Mouse (Mus musculus) Muller cell, postnatal 12 days (primary cell): ENCODE results near the gene Cacna1c.
A peak's percentile ranks its signal among the peaks of the same experiment; 100 is the strongest.

Source experiments
- DNase-seq: peaks from one replicate; pipeline ENCODE4 v3.0.0-alpha.2; 2015; ENCODE audit errors: inconsistent ontology term

Cacna1c gene

GRCm38 (mm10) chr6:119139561-119139960 is 56.7 kb downstream of the Cacna1c start:
- no peak for DNase-seq

- DNase-seq = no peak
Measured at GRCm38 (mm10) chr6:119137768-119138167, 58.5 kb downstream of the Cacna1c start.

DNA sequence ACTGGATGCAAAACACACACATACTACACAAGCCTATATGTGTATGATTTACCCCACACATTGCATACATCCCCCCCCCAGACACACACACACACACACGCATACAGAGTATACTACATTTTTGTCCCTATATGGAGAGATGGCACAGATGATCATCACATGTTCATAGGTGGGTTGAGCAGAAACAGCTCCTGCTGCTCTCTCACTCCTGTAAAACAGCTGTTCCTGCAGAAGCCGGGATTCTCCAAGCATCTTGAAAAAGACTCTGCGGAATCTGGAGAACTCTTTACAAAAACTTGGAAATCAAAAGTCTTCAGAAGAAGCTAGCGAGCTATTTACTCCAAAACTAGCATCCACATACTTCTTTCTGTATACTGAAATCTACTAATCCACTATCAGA is 63.4 kb downstream of the Cacna1c start:
- no peak for DNase-seq

- DNase-seq = no peak
Measured at GRCm38 (mm10) chr6:119132111-119132735, 64.0 kb downstream of the Cacna1c start.

DNA sequence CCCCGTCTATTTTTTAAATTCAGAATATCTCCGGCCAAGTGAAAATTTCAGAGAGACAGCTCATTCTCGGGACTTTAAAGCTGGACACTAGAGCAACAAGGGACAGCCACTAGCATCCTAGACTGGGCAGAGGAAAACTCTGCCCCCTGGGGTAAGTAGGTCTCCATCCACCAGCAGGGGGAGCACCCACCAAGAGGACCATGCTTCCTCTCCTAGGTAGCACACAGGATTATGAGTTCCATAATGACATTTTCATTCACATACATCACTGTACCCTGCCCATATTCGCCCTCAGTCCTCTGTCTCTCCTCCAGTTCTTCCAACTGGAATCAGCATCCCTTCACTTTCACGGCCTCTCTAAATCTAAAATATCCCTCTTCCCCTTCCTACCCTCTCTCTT is 66.6 kb downstream of the Cacna1c start:
- DNase-seq = peak; percentile 20

DNA sequence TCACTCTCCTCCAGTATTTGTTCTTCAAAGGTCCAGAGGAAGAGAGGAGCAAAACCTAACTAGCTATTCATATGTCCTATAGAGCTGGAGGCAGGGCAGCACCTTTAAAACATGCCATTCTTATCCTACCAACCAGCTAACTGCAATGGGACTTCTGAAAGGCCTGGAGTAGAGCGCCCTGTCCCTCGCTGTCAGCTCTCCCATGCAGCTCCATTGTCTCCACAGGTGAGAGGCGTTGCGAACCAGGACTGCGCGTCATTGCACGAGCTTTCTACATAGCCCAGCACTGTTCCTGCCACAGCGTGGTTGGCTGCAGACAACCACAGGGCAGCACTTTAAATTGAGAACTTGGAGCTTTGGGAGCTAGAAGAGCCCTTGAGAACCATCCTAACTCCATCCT is 67.7 kb downstream of the Cacna1c start:
- DNase-seq = no peak

GRCm38 (mm10) chr6:119128076-119128475 is 68.1 kb downstream of the Cacna1c start:
- no peak for DNase-seq

- DNase-seq = no peak
Measured at GRCm38 (mm10) chr6:119126991-119127390, 69.2 kb downstream of the Cacna1c start.

- no peak for DNase-seq
Measured at GRCm38 (mm10) chr6:119118371-119118770, 77.8 kb downstream of the Cacna1c start.

DNA sequence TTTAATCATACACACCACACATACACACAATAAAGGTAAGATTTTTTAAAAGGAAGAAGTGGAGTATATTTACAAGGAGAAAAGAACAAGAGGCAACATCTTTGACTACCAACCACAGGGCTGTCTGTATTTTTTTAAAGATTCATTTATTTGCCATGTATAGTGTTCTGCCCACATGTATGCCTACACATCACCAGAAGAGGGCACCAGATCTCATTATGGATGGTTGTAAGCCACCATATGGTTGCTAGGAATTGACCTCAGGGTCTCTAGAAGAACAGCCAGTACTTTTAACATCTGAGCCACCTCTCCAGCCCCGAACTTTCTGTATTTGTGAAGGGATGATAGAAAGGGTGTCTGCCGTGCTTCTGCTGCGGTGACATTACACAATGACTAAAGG is 79.9 kb downstream of the Cacna1c start:
- no peak for DNase-seq

DNA sequence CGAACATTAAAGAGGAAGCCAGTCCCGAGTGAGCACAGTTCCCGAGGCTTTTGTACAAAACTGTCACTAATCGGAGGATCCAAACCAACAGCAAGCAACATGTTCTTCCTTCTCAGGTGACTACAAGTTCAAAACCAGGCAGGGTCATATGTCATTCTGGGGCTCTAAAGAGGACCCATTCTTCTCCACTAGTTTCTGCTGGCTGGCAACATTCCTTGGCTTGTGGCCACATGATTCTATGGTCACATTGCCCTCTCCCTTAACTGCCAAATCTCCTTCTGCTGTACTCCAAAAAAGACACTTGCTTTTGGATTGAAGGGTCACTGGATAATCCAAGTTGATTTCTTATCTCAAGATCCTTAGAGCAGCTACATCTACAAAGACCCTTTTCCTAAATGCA is 82.9 kb downstream of the Cacna1c start:
- DNase-seq = no peak

DNA sequence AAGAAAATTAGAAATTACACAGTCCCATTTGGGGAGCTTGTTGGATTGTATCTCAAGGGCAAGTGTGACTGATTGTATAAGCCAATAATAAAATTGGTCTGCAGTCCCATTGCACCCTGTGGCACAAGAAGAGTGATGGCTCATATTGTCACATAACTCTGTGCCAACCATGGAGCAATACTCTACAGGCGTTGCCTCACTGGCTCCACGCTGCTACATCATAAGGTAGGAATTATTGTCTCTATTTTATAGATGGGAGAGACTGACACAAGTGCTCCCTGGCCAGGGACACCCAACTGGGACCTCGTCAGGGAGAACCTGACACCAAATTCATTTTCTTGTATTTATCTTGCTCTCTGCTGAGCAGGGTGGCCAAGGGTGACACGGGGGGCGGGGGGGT is 85.8 kb downstream of the Cacna1c start:
- no peak for DNase-seq

- DNase-seq = peak; percentile 59
Measured at GRCm38 (mm10) chr6:119108466-119109394, 87.5 kb downstream of the Cacna1c start.

- DNase-seq = peak; percentile 48
Measured at GRCm38 (mm10) chr6:119107856-119108465, 88.3 kb downstream of the Cacna1c start.

- DNase-seq = peak; percentile 19
Measured at GRCm38 (mm10) chr6:119107140-119107855, 88.9 kb downstream of the Cacna1c start.

DNA sequence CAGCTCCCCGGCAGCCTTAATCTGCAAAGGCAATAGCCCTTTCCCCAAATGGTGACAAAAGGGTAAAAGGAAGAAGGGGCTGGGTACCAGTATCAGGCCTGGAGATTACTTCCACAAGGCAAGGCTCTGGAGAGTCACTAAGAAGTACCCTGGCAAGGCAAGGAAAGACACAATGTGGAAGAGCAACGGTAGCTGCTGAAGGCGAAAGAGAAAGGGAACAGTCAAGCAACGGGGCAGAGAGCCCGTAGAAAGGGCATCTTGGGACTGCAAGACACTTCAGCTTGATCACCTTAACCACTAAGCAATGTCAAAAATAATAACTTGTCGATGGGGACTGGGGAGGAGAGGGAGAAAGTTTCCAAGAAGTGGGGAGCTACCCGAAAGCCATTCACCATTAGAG is 89.5 kb downstream of the Cacna1c start:
- no peak for DNase-seq

GRCm38 (mm10) chr6:119105651-119106595 is 90.3 kb downstream of the Cacna1c start:
- DNase-seq = no peak

GRCm38 (mm10) chr6:119104246-119104645 is 92.0 kb downstream of the Cacna1c start:
- DNase-seq = peak; percentile 34

GRCm38 (mm10) chr6:119102936-119103335 is 93.3 kb downstream of the Cacna1c start:
- DNase-seq = no peak

- DNase-seq = no peak
Measured at GRCm38 (mm10) chr6:119099333-119099732, 96.9 kb downstream of the Cacna1c start.

DNA sequence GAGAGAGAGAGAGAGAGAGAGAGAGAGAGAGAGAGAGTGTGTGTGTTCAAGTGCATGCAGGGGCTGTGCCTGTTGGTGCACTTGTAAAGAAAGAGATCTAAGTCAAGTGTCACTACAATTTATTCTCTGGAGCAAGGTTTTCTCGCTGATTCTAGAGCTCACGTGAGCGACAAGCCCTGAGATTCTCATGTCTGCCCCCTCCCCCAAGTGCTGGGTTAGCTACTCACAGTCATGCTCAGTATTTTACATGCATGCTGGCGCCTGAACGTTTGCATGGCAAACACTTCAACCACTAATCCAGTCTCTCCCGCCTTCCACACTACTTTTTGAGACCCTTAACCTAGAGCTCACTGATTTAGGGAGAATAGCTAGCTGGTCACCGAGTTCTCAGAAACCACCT is 99.7 kb downstream of the Cacna1c start:
- DNase-seq = no peak
